Mouse (Mus musculus) CH12.LX (cell line): ENCODE data around the gene 4930503B20Rik. TPM values are rescaled to one million over a fixed set of nuclear protein-coding genes. Genes with fewer than 3 reads are reported as not detected.

Source experiments
- DNase-seq: peaks from one replicate; pipeline ENCODE4 v3.0.0-alpha.2; 2013; ENCODE audit errors: extremely low read depth
- H3K27ac ChIP-seq: 2 replicates; pipeline ENCODE4 v1.5.1; 2012; ENCODE audit warnings: low read depth, mild to moderate bottlenecking, control low read depth, moderate library complexity; ENCODE audit not compliant: insufficient read depth
- H3K27me3 ChIP-seq: replicated peaks from 2 replicates; pipeline ENCODE3; 2012; ENCODE audit warnings: inconsistent platforms
- H3K36me3 ChIP-seq, 2 experiments: replicated peaks in 1 of 2; 2 replicates each; pipeline versions ENCODE3 to v1.6.1; 2012; ENCODE audit warnings: inconsistent platforms in 1 of 2, low read length in 1 of 2, mild to moderate bottlenecking in 1 of 2, mixed read lengths in 1 of 2, moderate library complexity in 1 of 2; ENCODE audit not compliant: control insufficient read depth in 1 of 2, insufficient read depth in 1 of 2
- H3K4me1 ChIP-seq, 2 experiments: 2 replicates each; pipeline ENCODE4 v1.6.1; 2012; ENCODE audit warnings: inconsistent platforms in 1 of 2, moderate library complexity in 1 of 2; ENCODE audit not compliant: insufficient read depth in 2 of 2, control insufficient read depth in 1 of 2
- H3K4me2 ChIP-seq: 2 replicates; pipeline ENCODE4 v1.6.1; 2012; ENCODE audit warnings: low read depth, mild to moderate bottlenecking, control low read depth; ENCODE audit not compliant: poor library complexity, insufficient read depth, severe bottlenecking
- H3K4me3 ChIP-seq, 3 experiments: fragments of 150-350 bp in 1 of 3; sonication (generic) in 1 of 3; replicated peaks in 1 of 3; 2 replicates each; pipeline versions ENCODE3 to v1.5.1; 2011 to 2012; ENCODE audit warnings: low read depth in 2 of 3, low read length in 2 of 3, mild to moderate bottlenecking in 2 of 3, moderate library complexity in 2 of 3, control low read depth in 1 of 3, improper control_type of control experiment in 1 of 3, inconsistent platforms in 1 of 3, mixed read lengths in 1 of 3; ENCODE audit not compliant: poor library complexity in 1 of 3
- H3K79me2 ChIP-seq: replicated peaks from 2 replicates; pipeline ENCODE4 v1.6.1; 2012; ENCODE audit warnings: mild to moderate bottlenecking, moderate library complexity; ENCODE audit not compliant: control insufficient read depth, poor library complexity, insufficient read depth, severe bottlenecking; ENCODE audit errors: extremely low read depth
- H3K9ac ChIP-seq: 2 replicates; pipeline ENCODE4 v1.6.1; 2012; ENCODE audit warnings: low read depth, mild to moderate bottlenecking, control low read depth, moderate library complexity; ENCODE audit not compliant: insufficient read depth
- H3K9me3 ChIP-seq: replicated peaks from 2 replicates; pipeline ENCODE3; 2012; ENCODE audit warnings: low read length, inconsistent platforms, mixed read lengths
- BHLHE40 ChIP-seq: IDR thresholded peaks from 2 replicates; pipeline ENCODE4 v1.6.1; 2011; ENCODE audit warnings: mild to moderate bottlenecking, low read depth, low read length, improper control_type of control experiment
- EP300 ChIP-seq: IDR thresholded peaks from 2 replicates; pipeline ENCODE4 v1.6.1; 2011; ENCODE audit warnings: low read length, improper control_type of control experiment
- ETS1 ChIP-seq: conservative IDR thresholded peaks from 2 replicates; pipeline ENCODE4 v1.6.1; 2012; ENCODE audit warnings: low read depth, mild to moderate bottlenecking, inconsistent platforms, low read length, improper control_type of control experiment, moderate library complexity
- GABPA ChIP-seq: IDR thresholded peaks from 2 replicates; pipeline ENCODE4 v1.6.1; 2012; ENCODE audit warnings: low read depth, low read length, improper control_type of control experiment, inconsistent platforms; ENCODE audit not compliant: insufficient replicate concordance
- HCFC1 ChIP-seq: IDR thresholded peaks from 2 replicates; pipeline ENCODE4 v1.6.1; 2012; ENCODE audit warnings: low read depth, mild to moderate bottlenecking, inconsistent platforms, low read length, improper control_type of control experiment
- IRF4 ChIP-seq: IDR thresholded peaks from 2 replicates; pipeline ENCODE4 v1.6.1; 2014; ENCODE audit warnings: low read depth, mild to moderate bottlenecking, inconsistent platforms, low read length, improper control_type of control experiment
- MAFK ChIP-seq: IDR thresholded peaks from 2 replicates; pipeline ENCODE4 v1.6.1; 2011; ENCODE audit warnings: low read length, improper control_type of control experiment; ENCODE audit not compliant: insufficient replicate concordance
- MEF2A ChIP-seq: IDR thresholded peaks from 2 replicates; pipeline ENCODE4 v1.6.1; 2014; ENCODE audit warnings: low read depth, mild to moderate bottlenecking, inconsistent platforms, low read length, improper control_type of control experiment, borderline replicate concordance
- MXI1 ChIP-seq: IDR thresholded peaks from 2 replicates; pipeline ENCODE4 v1.6.1; 2011; ENCODE audit warnings: mild to moderate bottlenecking, low read depth, low read length, improper control_type of control experiment
- MYC ChIP-seq: IDR thresholded peaks from 2 replicates; pipeline ENCODE4 v1.6.1; 2011; ENCODE audit warnings: low read depth, mild to moderate bottlenecking, improper control_type of control experiment, low read length
- POLR2AphosphoS2 ChIP-seq: IDR thresholded peaks from 2 replicates; pipeline ENCODE4 v1.6.1; 2011; ENCODE audit warnings: low read depth, low read length, improper control_type of control experiment
- SIN3A ChIP-seq: IDR thresholded peaks from 2 replicates; pipeline ENCODE4 v1.6.1; 2012; ENCODE audit warnings: low read length, improper control_type of control experiment, inconsistent platforms
- SMC3 ChIP-seq: IDR thresholded peaks from 2 replicates; pipeline ENCODE4 v1.6.1; 2011; ENCODE audit warnings: low read depth, low read length, improper control_type of control experiment
- TBP ChIP-seq: conservative IDR thresholded peaks from 2 replicates; pipeline ENCODE4 v1.6.1; 2011; ENCODE audit warnings: low read depth, low read length, improper control_type of control experiment
- TCF12 ChIP-seq: IDR thresholded peaks from 2 replicates; pipeline ENCODE4 v1.6.1; 2014; ENCODE audit warnings: low read depth, mild to moderate bottlenecking, inconsistent platforms, low read length, improper control_type of control experiment
- UBTF ChIP-seq: IDR thresholded peaks from 2 replicates; pipeline ENCODE4 v1.6.1; 2012; ENCODE audit warnings: low read depth, mild to moderate bottlenecking, inconsistent platforms, low read length, improper control_type of control experiment, moderate library complexity
- USF1 ChIP-seq: IDR thresholded peaks from 2 replicates; pipeline ENCODE4 v1.6.1; 2014; ENCODE audit warnings: low read depth, mild to moderate bottlenecking, inconsistent platforms, low read length, improper control_type of control experiment
- USF2 ChIP-seq: conservative IDR thresholded peaks from 2 replicates; pipeline ENCODE4 v1.6.1; 2011; ENCODE audit warnings: low read depth, low read length, improper control_type of control experiment
- ZC3H11A ChIP-seq: IDR thresholded peaks from 2 replicates; pipeline ENCODE4 v1.6.1; 2012; ENCODE audit warnings: low read depth, mild to moderate bottlenecking, inconsistent platforms, low read length, improper control_type of control experiment
- ZKSCAN1 ChIP-seq: IDR thresholded peaks from 2 replicates; pipeline ENCODE4 v1.6.1; 2012; ENCODE audit warnings: low read depth, inconsistent platforms, low read length, improper control_type of control experiment, borderline replicate concordance
- ZMIZ1 ChIP-seq: IDR thresholded peaks from 2 replicates; pipeline ENCODE4 v1.6.1; 2012; ENCODE audit warnings: low read depth, mild to moderate bottlenecking, inconsistent platforms, low read length, improper control_type of control experiment
- ZNF384 ChIP-seq: IDR thresholded peaks from 2 replicates; pipeline ENCODE4 v1.6.1; 2012; ENCODE audit warnings: low read depth, low read length, improper control_type of control experiment, inconsistent platforms
- dilution Hi-C: fragments of 300-500 bp; cut with MboI; formaldehyde crosslinking; loops from 2 replicates; pipeline ENCODE4 v1.14.3; 2020; ENCODE audit warnings: low sequenced_read_pairs; ENCODE audit not compliant: extremely low pct_unique_long_range_greater_than_20kb, extremely low pct_ligation_motif_present
- in situ Hi-C: fragments of 300-500 bp; cut with MboI; formaldehyde crosslinking; loops from 3 replicates; pipeline ENCODE4 v1.14.3; 2019; ENCODE audit warnings: low sequenced_read_pairs, low pct_ligation_motif_present, low pct_unique_long_range_greater_than_20kb, mixed read lengths
- polyA plus RNA-seq: library from polyadenylated mRNA; unstranded; fragments of >175 nt; gene quantifications from 2 replicates; pipeline ENCODE4 v1.2.1, GENCODE M21; 2012; ENCODE audit warnings: low read depth; ENCODE audit not compliant: insufficient read length
- total RNA-seq, 2 experiments: library from RNA; depleted of rRNA; stranded (reverse); fragments of 300-350 nt in 1 of 2; fragments of >200 nt in 1 of 2; gene quantifications; 2 replicates each; pipeline ENCODE4 v1.2.3; 2012 to 2014

4930503B20Rik gene
- total and polyA plus RNA-seq, 3 experiments = not detected

GRCm38 (mm10) chr3:146596864-146597263 lies 54.3 kb downstream of the 4930503B20Rik start:
- H3K4me3 ChIP-seq = no peak overlapping the region
- H3K27ac ChIP-seq = no peak overlapping the region
- dilution Hi-C loops = no loop called here

GRCm38 (mm10) chr3:146596387-146596786 lies 54.7 kb downstream of the 4930503B20Rik start:
- H3K4me1 ChIP-seq = no peaks in the 10 kb centered on the region
- in situ Hi-C loops = no loop called here
- no peaks in the 10 kb centered on the region for H3K9me3 ChIP-seq
- H3K9ac ChIP-seq = no peak overlapping the region
- dilution Hi-C loops = no loop called here
- TF ChIP-seq ETS1 (no peak), EP300 (no peak), SIN3A (no peak), ZMIZ1 (no peak), SMC3 (no peak), ZNF384 (no peak), TBP (no peak), ZC3H11A (no peak), USF2 (no peak), USF1 (no peak), MXI1 (no peak), ZKSCAN1 (no peak), POLR2AphosphoS2 (no peak), UBTF (no peak), MAFK (no peak), MEF2A (no peak)
- no peak overlapping the region for H3K27ac ChIP-seq
- no peaks in the 10 kb centered on the region for H3K79me2 ChIP-seq
- no peaks in the 10 kb centered on the region for H3K36me3 ChIP-seq
- no peaks in the 10 kb centered on the region for H3K27me3 ChIP-seq
- no peak overlapping the region for H3K4me3 ChIP-seq
- no peak overlapping the region for H3K4me2 ChIP-seq
- no peak for DNase-seq

More at GRCm38 (mm10) chr3:146596864-146597263, 54.3 kb downstream of the 4930503B20Rik start:
- Histone ChIP-seq H3K27me3 (no peaks in the 10 kb centered on the region), H3K9me3 (no peaks in the 10 kb centered on the region), H3K4me2 (no peak overlapping the region), H3K79me2 (no peaks in the 10 kb centered on the region), H3K36me3 (no peaks in the 10 kb centered on the region), H3K4me1 (no peaks in the 10 kb centered on the region), H3K9ac (no peak overlapping the region)
- in situ Hi-C loops = no loop called here
- no peak for DNase-seq
- no peak for TF ChIP-seq GABPA
- no peak for TF ChIP-seq SIN3A
- no peak for TF ChIP-seq ZNF384
- no peak for TF ChIP-seq BHLHE40
- no peak for TF ChIP-seq TCF12
- TF ChIP-seq ZKSCAN1 = no peak
- TF ChIP-seq HCFC1 = no peak
- no peak for TF ChIP-seq SMC3
- TF ChIP-seq USF1 = no peak
- no peak for TF ChIP-seq MAFK
- TF ChIP-seq POLR2AphosphoS2 = no peak
- TF ChIP-seq MYC = no peak
- no peak for TF ChIP-seq ETS1
- no peak for TF ChIP-seq ZMIZ1
- TF ChIP-seq IRF4 = no peak
